Mouse (Mus musculus) brain, embryonic 14.5 days (tissue): ENCODE results near the gene Itpr2.

Experiments used
- CTCF ChIP-seq: fragments of 200-500 bp; IDR thresholded peaks from 2 replicates; pipeline ENCODE4 v1.5.1; 2012; ENCODE audit warnings: inconsistent platforms, mild to moderate bottlenecking, moderate library complexity, borderline replicate concordance; ENCODE audit not compliant: insufficient read depth, insufficient read length; ENCODE audit errors: extremely low read depth
- POLR2A ChIP-seq: fragments of 200-500 bp; IDR thresholded peaks from 2 replicates; pipeline ENCODE4 v1.6.1; 2012; ENCODE audit warnings: mild to moderate bottlenecking, inconsistent platforms, borderline replicate concordance; ENCODE audit not compliant: poor library complexity, insufficient read depth, insufficient read length, severe bottlenecking; ENCODE audit errors: extremely low read depth

DNA sequence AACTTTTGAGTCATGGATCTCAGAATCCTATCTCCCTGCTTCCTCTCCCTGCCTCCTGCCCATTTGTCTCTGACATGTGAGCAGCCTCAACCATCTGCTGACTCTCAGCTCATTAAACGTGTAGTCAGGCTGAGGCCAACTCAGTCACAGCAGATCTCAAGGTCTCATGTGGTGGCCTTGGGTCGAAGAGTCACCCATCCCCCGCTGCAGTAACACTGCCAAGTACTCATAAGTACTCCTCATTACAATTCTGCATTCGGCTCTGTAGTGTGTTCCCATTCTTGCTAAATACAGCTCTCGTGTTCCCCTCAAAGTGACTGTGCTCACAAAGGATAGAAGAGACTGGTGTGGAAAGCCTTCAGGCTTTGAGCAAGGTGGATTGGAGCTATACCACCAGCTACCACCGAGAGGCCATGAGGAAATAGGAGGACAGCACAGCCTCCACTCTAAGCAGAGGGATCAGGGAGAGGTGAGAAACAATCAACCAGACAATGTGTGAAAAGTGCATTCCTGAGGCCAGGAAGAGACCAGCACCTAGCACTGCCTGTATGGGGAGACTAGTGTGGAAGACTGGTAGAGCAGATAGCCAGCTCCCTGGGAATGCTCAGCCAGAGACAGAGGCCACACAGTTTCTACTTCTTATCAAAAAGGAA, 170.9 kb downstream of the Itpr2 start:
- no peak for TF ChIP-seq POLR2A
- no peak for TF ChIP-seq CTCF
